In genomic region chr5:65038811-65039571, GRCm38 (mm10) we compare ENCODE assay signal across 8 mouse cellular contexts. TPM values are rescaled to one million over a fixed set of nuclear protein-coding genes. Genes with fewer than 3 reads are reported as not detected.
DNase-seq lines count a peak whose midpoint lies in the region; ATAC-seq and TF ChIP-seq lines count a peak whose summit lies in the region.
"Had no signal": no experiment of that assay in that cellular context is flagged by ENCODE, and none has a peak within 500 bp of the region (broad histone marks: within the 10 kb centered on the region; RNA-seq: fewer than 3 reads in every experiment).

No protein-coding gene starts in this region.

- peak overlapping the region; percentile 34; the same call in 1 of the 2 replicates for H3K4me2 ChIP-seq in kidney, postnatal 0 days (ENCODE audit: low read length)
- H3K4me2 ChIP-seq: embryonic facial prominence, embryonic 12.5 days had no signal

- no peaks in the 10 kb centered on the region for H3K9me3 ChIP-seq in kidney, postnatal 0 days (replicated peaks; ENCODE audit: low read length)
- H3K9me3 ChIP-seq: embryonic facial prominence, embryonic 12.5 days had no signal

- no peak for TF ChIP-seq POLR2A in spleen, adult 2 months (IDR thresholded peaks at IDR 0.05; ENCODE audit: low read depth, low read length)

- peak; percentile 74 for ATAC-seq in kidney, postnatal 0 days (replicated peaks; ENCODE audit: low FRiP score, low read depth)
- ATAC-seq in erythroblast, adult 5-6 weeks (replicated peaks; ENCODE audit: low FRiP score, poor library complexity, severe bottlenecking): no peak

- WGBS in spleen, adult 2 months: 89% methylated on average over 11 of the region's 11 CpGs
- WGBS in kidney, postnatal 0 days: 48% methylated on average over 11 of the region's 11 CpGs

- H3K9ac ChIP-seq in kidney, postnatal 0 days (ENCODE audit: low read depth, low read length): 0 out of 2 replicates have a peak overlapping the region, but pooled peaks have one; percentile 18
- H3K9ac ChIP-seq: embryonic facial prominence, embryonic 12.5 days had no signal

- no peak for TF ChIP-seq CTCF in spleen, adult 2 months (IDR thresholded peaks at IDR 0.05; ENCODE audit: extremely low read depth, insufficient read depth, insufficient read length, insufficient replicate concordance)
- no peak for TF ChIP-seq CTCF in kidney, postnatal 0 days (IDR thresholded peaks at IDR 0.05; ENCODE audit: low read depth)

- no peaks in the 10 kb centered on the region for H3K4me1 ChIP-seq in spleen, adult 2 months (ENCODE audit: control insufficient read depth, insufficient read depth, insufficient read length)
- H3K4me1 ChIP-seq in kidney, postnatal 0 days (replicated peaks; ENCODE audit: insufficient read depth, low read length): 0 out of 2 replicates have a peak, but pooled peaks cover 4% of the 10 kb centered on the region

- H3K4me3 ChIP-seq in spleen, adult 2 months (ENCODE audit: extremely low read depth, insufficient read depth, insufficient read length): no peak overlapping the region
- H3K4me3 ChIP-seq in kidney, postnatal 0 days (replicated peaks; ENCODE audit: low read depth, low read length): no peak overlapping the region
- H3K4me3 ChIP-seq: embryonic facial prominence, embryonic 12.5 days had no signal

- no peaks in the 10 kb centered on the region for H3K27me3 ChIP-seq in spleen, adult 2 months (ENCODE audit: control insufficient read depth, insufficient read depth, low read length)
- no peaks in the 10 kb centered on the region for H3K27me3 ChIP-seq in kidney, postnatal 0 days (ENCODE audit: insufficient read depth, low read length)
- H3K27me3 ChIP-seq: embryonic facial prominence, embryonic 12.5 days had no signal

- no peak for DNase-seq in spleen, adult 2 months (ENCODE audit: low read depth in 1 of 2, low spot score in 2 of 2)
- no peak for DNase-seq in spleen, postnatal 4 days (ENCODE audit: low spot score in 2 of 2)
- DNase-seq in heart, adult 9 months (ENCODE audit: low spot score in 2 of 2): peak; percentile 58 to 60
- DNase-seq in kidney, postnatal 0 days (ENCODE audit: low spot score): peak; percentile 90
- DNase-seq in urinary bladder, postnatal 25 days (ENCODE audit: low spot score): no peak
- DNase-seq in layer of hippocampus, postnatal 14 days (ENCODE audit: low spot score in 2 of 2): no peak

- H3K27ac ChIP-seq in spleen, adult 2 months (ENCODE audit: insufficient read depth, low read length): peak overlapping the region; percentile 40
- H3K27ac ChIP-seq in kidney, postnatal 0 days: peak overlapping the region; percentile 86
- H3K27ac ChIP-seq: embryonic facial prominence, embryonic 12.5 days had no signal

- H3K36me3 ChIP-seq in spleen, adult 2 months (ENCODE audit: control insufficient read depth, insufficient read depth, low read length): no peaks in the 10 kb centered on the region
- H3K36me3 ChIP-seq in kidney, postnatal 0 days (ENCODE audit: insufficient read depth, low read length): 0 out of 2 replicates have a peak, but pooled peaks cover 12% of the 10 kb centered on the region

RNA-seq across cellular contexts. Expression of gene Tmem156, which starts 52.9 kb away (rescaled TPM):
- 2.5 and 2.9 TPM in 2 replicates for polyA plus RNA-seq in spleen, adult 2 months (2012; rRNA removed)
- 0.18 and 0.19 TPM in 2 replicates for polyA plus RNA-seq in kidney, postnatal 0 days (2015; fragmentation: Nextera tagmentation; extraction: Ambion mirVana)
- total RNA-seq in erythroblast, adult 5-6 weeks (2015; ENCODE audit: low replicate concordance): 1.7 and 2.5 TPM in 2 replicates
- 3.6 and 5.3 TPM in 2 replicates for total RNA-seq in erythroblast, adult 5-6 weeks (2017; ENCODE audit: low replicate concordance)
- total RNA-seq in layer of hippocampus, postnatal 14 days (2021): under 1 TPM; 0.36 to 0.48 TPM
- polyA plus RNA-seq: embryonic facial prominence, embryonic 12.5 days had no signal

Comparison
In these comparisons a context has a peak if more than half of its experiments do, and no peak if none do; other contexts are left out.
1. DNase-seq: peak in heart, adult 9 months (2 of 2) and kidney, postnatal 0 days (single experiment); none in spleen, adult 2 months (0 of 2), spleen, postnatal 4 days (0 of 2), urinary bladder, postnatal 25 days (single experiment) and layer of hippocampus, postnatal 14 days (0 of 2).